Mouse (Mus musculus): ENCODE measurements around the gene Bspry. TPM values are rescaled to one million over a fixed set of nuclear protein-coding genes. Genes with fewer than 3 reads are reported as not detected.

The Bspry gene
- polyA plus RNA-seq, 1 experiment from 2014 or later = 1.4 TPM

GRCm38 (mm10) chr4:62501964-62502732 lies 22.3 kb downstream of the Bspry start:
- H3K27ac ChIP-seq = peak overlapping the region; percentile 81
- 1% methylated on average over 38 of the region's 38 CpGs for WGBS
- H3K4me1 ChIP-seq (replicated peaks) = peaks cover 15% of the 10 kb centered on the region
- ATAC-seq (replicated peaks; ENCODE audit: insufficient number of reproducible peaks, insufficient read depth, low FRiP score, low read depth) = peak; percentile 94
- H3K9me3 ChIP-seq (replicated peaks) = no peaks in the 10 kb centered on the region
- H3K27me3 ChIP-seq = no peaks in the 10 kb centered on the region
- peaks cover 13% of the 10 kb centered on the region; the same call in 1 of the 2 replicates for H3K36me3 ChIP-seq
- H3K4me3 ChIP-seq = peak overlapping the region; percentile 92
- peak overlapping the region; percentile 65 for H3K4me2 ChIP-seq
- H3K9ac ChIP-seq = peak overlapping the region; percentile 81

- H3K36me3 ChIP-seq = peaks cover 17% of the 10 kb centered on the region; the same call in 1 of the 2 replicates
- WGBS = 71% methylated on average over 7 of the region's 7 CpGs
- ATAC-seq (replicated peaks; ENCODE audit: insufficient number of reproducible peaks, insufficient read depth, low FRiP score, low read depth) = no peak
- H3K27ac ChIP-seq = no peak overlapping the region
- H3K9me3 ChIP-seq (replicated peaks) = no peaks in the 10 kb centered on the region
- no peak overlapping the region for H3K4me3 ChIP-seq
- no peak overlapping the region for H3K4me2 ChIP-seq
- no peak overlapping the region for H3K9ac ChIP-seq
- no peaks in the 10 kb centered on the region for H3K27me3 ChIP-seq
- peaks cover 14% of the 10 kb centered on the region for H3K4me1 ChIP-seq (replicated peaks)
Observed at GRCm38 (mm10) chr4:62502969-62503368, 23.1 kb downstream of the Bspry start.

GRCm38 (mm10) chr4:62503374-62503970 lies 23.6 kb downstream of the Bspry start, which contains the start of gene Hdhd3:
TSS of gene Hdhd3 (minus strand) at chr4:62503467.
- Histone ChIP-seq H3K9ac (peak within 1 kb of the TSS; percentile 81), H3K27ac (peak within 1 kb of the TSS; percentile 81), H3K4me1 (replicated peaks) (peaks cover 14% of the 10 kb centered on the region), H3K27me3 (no peaks in the 10 kb centered on the region), H3K9me3 (replicated peaks) (no peaks in the 10 kb centered on the region), H3K36me3 (peaks cover 18% of the 10 kb centered on the region; the same call in 1 of the 2 replicates), H3K4me2 (peak within 1 kb of the TSS; percentile 65), H3K4me3 (peak within 1 kb of the TSS; percentile 92)
- 78% methylated on average over 3 of the region's 3 CpGs for WGBS
- ATAC-seq (replicated peaks; ENCODE audit: insufficient number of reproducible peaks, insufficient read depth, low FRiP score, low read depth) = no peak

GRCm38 (mm10) chr4:62505991-62506390 lies 26.1 kb downstream of the Bspry start:
- Histone ChIP-seq H3K4me2 (no peak overlapping the region), H3K36me3 (peaks cover 32% of the 10 kb centered on the region), H3K9ac (no peak overlapping the region), H3K27ac (no peak overlapping the region), H3K9me3 (replicated peaks) (no peaks in the 10 kb centered on the region), H3K4me3 (no peak overlapping the region), H3K4me1 (replicated peaks) (peaks cover 12% of the 10 kb centered on the region), H3K27me3 (no peaks in the 10 kb centered on the region)
- ATAC-seq (replicated peaks; ENCODE audit: insufficient number of reproducible peaks, insufficient read depth, low FRiP score, low read depth) = no peak
- 76% methylated on average over 3 of the region's 3 CpGs for WGBS

- no peak overlapping the region for H3K4me3 ChIP-seq
- no peak overlapping the region for H3K27ac ChIP-seq
- ATAC-seq (replicated peaks; ENCODE audit: insufficient number of reproducible peaks, insufficient read depth, low FRiP score, low read depth) = no peak
- no peaks in the 10 kb centered on the region for H3K9me3 ChIP-seq (replicated peaks)
- 53% methylated on average over 2 of the region's 2 CpGs for WGBS
- H3K36me3 ChIP-seq = peaks cover 40% of the 10 kb centered on the region
- H3K27me3 ChIP-seq = no peaks in the 10 kb centered on the region
- H3K4me2 ChIP-seq = no peak overlapping the region
- peaks cover 8% of the 10 kb centered on the region; the same call in 1 of the 2 replicates for H3K4me1 ChIP-seq (replicated peaks)
- no peak overlapping the region for H3K9ac ChIP-seq
Observed at GRCm38 (mm10) chr4:62506798-62507197, 26.9 kb downstream of the Bspry start.

- 84% methylated on average over 5 of the region's 5 CpGs for WGBS
Observed at GRCm38 (mm10) chr4:62508839-62509238, 29.0 kb downstream of the Bspry start.

GRCm38 (mm10) chr4:62509946-62510345 lies 30.1 kb downstream of the Bspry start:
- Histone ChIP-seq H3K36me3 (peaks cover 52% of the 10 kb centered on the region), H3K4me3 (no peak overlapping the region), H3K27ac (no peak overlapping the region), H3K9ac (no peak overlapping the region), H3K4me1 (replicated peaks) (peaks cover 6% of the 10 kb centered on the region), H3K4me2 (no peak overlapping the region), H3K27me3 (no peaks in the 10 kb centered on the region), H3K9me3 (replicated peaks) (no peaks in the 10 kb centered on the region)
- no peak for ATAC-seq (replicated peaks; ENCODE audit: insufficient number of reproducible peaks, insufficient read depth, low FRiP score, low read depth)
- WGBS = 81% methylated on average over 11 of the region's 11 CpGs

More at GRCm38 (mm10) chr4:62508839-62509238, 29.0 kb downstream of the Bspry start:
- H3K4me2 ChIP-seq = no peak overlapping the region
- H3K9me3 ChIP-seq (replicated peaks) = no peaks in the 10 kb centered on the region
- ATAC-seq (replicated peaks; ENCODE audit: insufficient number of reproducible peaks, insufficient read depth, low FRiP score, low read depth) = no peak
- H3K27me3 ChIP-seq = no peaks in the 10 kb centered on the region
- H3K36me3 ChIP-seq = peaks cover 52% of the 10 kb centered on the region
- no peak overlapping the region for H3K4me3 ChIP-seq
- H3K4me1 ChIP-seq (replicated peaks) = 0 out of 2 replicates have a peak, but pooled peaks cover under 1% of the 10 kb centered on the region
- H3K9ac ChIP-seq = no peak overlapping the region
- H3K27ac ChIP-seq = no peak overlapping the region

GRCm38 (mm10) chr4:62513998-62514506 lies 34.2 kb downstream of the Bspry start:
- Histone ChIP-seq H3K4me1 (replicated peaks) (peaks cover 40% of the 10 kb centered on the region), H3K4me2 (no peak overlapping the region), H3K4me3 (no peak overlapping the region), H3K9ac (no peak overlapping the region), H3K9me3 (replicated peaks) (no peaks in the 10 kb centered on the region), H3K27me3 (no peaks in the 10 kb centered on the region), H3K36me3 (peaks cover 39% of the 10 kb centered on the region), H3K27ac (no peak overlapping the region)
- ATAC-seq (replicated peaks; ENCODE audit: insufficient number of reproducible peaks, insufficient read depth, low FRiP score, low read depth) = no peak
- WGBS = 59% methylated on average over 11 of the region's 11 CpGs

- Histone ChIP-seq H3K4me2 (no peak overlapping the region), H3K9ac (no peak overlapping the region), H3K27ac (peak overlapping the region; percentile 68), H3K36me3 (peaks cover 30% of the 10 kb centered on the region), H3K4me3 (no peak overlapping the region), H3K27me3 (no peaks in the 10 kb centered on the region), H3K4me1 (replicated peaks) (peaks cover 43% of the 10 kb centered on the region), H3K9me3 (replicated peaks) (no peaks in the 10 kb centered on the region)
- WGBS = 67% methylated on average over 7 of the region's 7 CpGs
- no peak for ATAC-seq (replicated peaks; ENCODE audit: insufficient number of reproducible peaks, insufficient read depth, low FRiP score, low read depth)
Observed at GRCm38 (mm10) chr4:62514995-62515394, 35.1 kb downstream of the Bspry start.

- peaks cover 44% of the 10 kb centered on the region for H3K4me1 ChIP-seq (replicated peaks)
- peaks cover 26% of the 10 kb centered on the region for H3K36me3 ChIP-seq
- H3K4me3 ChIP-seq = no peak overlapping the region
- 0 out of 2 replicates have a peak overlapping the region, but pooled peaks have one; percentile 2 for H3K4me2 ChIP-seq
- H3K27me3 ChIP-seq = no peaks in the 10 kb centered on the region
- WGBS = 36% methylated on average over 3 of the region's 3 CpGs
- no peak overlapping the region for H3K9ac ChIP-seq
- peak overlapping the region; percentile 68 for H3K27ac ChIP-seq
- ATAC-seq (replicated peaks; ENCODE audit: insufficient number of reproducible peaks, insufficient read depth, low FRiP score, low read depth) = no peak
- H3K9me3 ChIP-seq (replicated peaks) = no peaks in the 10 kb centered on the region
Observed at GRCm38 (mm10) chr4:62515490-62515889, 35.6 kb downstream of the Bspry start.

GRCm38 (mm10) chr4:62516079-62516478 lies 36.2 kb downstream of the Bspry start:
- 0 out of 2 replicates have a peak overlapping the region, but pooled peaks have one; percentile 2 for H3K4me2 ChIP-seq
- H3K9ac ChIP-seq = no peak overlapping the region
- ATAC-seq (replicated peaks; ENCODE audit: insufficient number of reproducible peaks, insufficient read depth, low FRiP score, low read depth) = no peak
- no peak overlapping the region for H3K4me3 ChIP-seq
- peak overlapping the region; percentile 68 for H3K27ac ChIP-seq
- no peaks in the 10 kb centered on the region for H3K27me3 ChIP-seq
- peaks cover 46% of the 10 kb centered on the region for H3K4me1 ChIP-seq (replicated peaks)
- 42% methylated on average over 2 of the region's 2 CpGs for WGBS
- H3K9me3 ChIP-seq (replicated peaks) = no peaks in the 10 kb centered on the region
- H3K36me3 ChIP-seq = peaks cover 20% of the 10 kb centered on the region

All from heart, embryonic 15.5 days (tissue).